Mouse (Mus musculus): ENCODE measurements around the gene Clk1.

DNA sequence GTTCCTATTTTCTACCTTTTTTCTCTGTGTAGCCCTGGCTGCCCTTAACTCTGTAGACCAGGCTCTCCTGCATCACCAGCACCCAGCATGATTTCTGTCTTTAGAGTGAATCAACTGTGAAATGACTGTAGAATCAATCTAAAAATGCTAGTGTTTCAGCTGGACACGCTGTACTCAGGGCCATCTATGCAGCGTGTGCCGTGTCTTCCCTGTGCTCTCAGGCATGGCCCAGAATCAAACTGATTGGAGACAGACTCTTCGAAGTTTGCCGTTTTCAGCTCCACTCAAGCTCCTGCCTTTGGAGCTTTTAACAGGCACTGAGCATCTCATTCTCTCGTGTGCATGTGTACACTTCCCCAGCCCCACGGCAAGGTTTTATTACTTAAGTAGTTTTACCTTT, 13.1 kb downstream of the Clk1 start:
- no peak for TF ChIP-seq POLR2A (IDR thresholded peaks at IDR 0.05; ENCODE audit: borderline replicate concordance, extremely low read depth, insufficient read depth, insufficient read length, poor library complexity, severe bottlenecking)
- no peak for TF ChIP-seq CTCF (IDR thresholded peaks at IDR 0.05; ENCODE audit: borderline replicate concordance, extremely low read depth, insufficient read depth, insufficient read length)

Data from brain, embryonic 14.5 days (tissue).